Mouse (Mus musculus): ENCODE data around the gene Iqsec1. TPM values are rescaled to one million over a fixed set of nuclear protein-coding genes. Genes with fewer than 3 reads are reported as not detected.
"Not testable (repeated sequence)": the region's sequence is repeated elsewhere in the genome, so short reads cannot be mapped to it uniquely, and the experiment has no call there.

Gene Iqsec1
- polyA plus RNA-seq, 1 experiment from 2014 or later: 2.6 TPM

- ATAC-seq (ENCODE audit: low read depth) (peak; percentile 63), DNase-seq (no peak)
- Histone ChIP-seq H3K4me2 (no peak overlapping the region), H3K27ac (no peak overlapping the region; the same call in none of the 2 replicates), H3K36me3 (peaks cover 48% of the 10 kb centered on the region), H3K9ac (no peak overlapping the region), H3K4me1 (replicated peaks) (peaks cover 32% of the 10 kb centered on the region), H3K9me3 (replicated peaks) (no peaks in the 10 kb centered on the region), H3K27me3 (no peaks in the 10 kb centered on the region), H3K4me3 (replicated peaks) (no peak overlapping the region)
- 85% methylated on average over 3 of the region's 3 CpGs for WGBS (ENCODE audit: insufficient replicate concordance)
Observed at GRCm38 (mm10) chr6:90683831-90684532, 304.5 kb downstream of the Iqsec1 start.

- Histone ChIP-seq H3K9ac (no peak overlapping the region), H3K27ac (no peak overlapping the region)
- 71% methylated on average over 12 of the region's 12 CpGs for WGBS (ENCODE audit: insufficient replicate concordance)
Observed at GRCm38 (mm10) chr6:90680401-90680800, 308.1 kb downstream of the Iqsec1 start.

DNA sequence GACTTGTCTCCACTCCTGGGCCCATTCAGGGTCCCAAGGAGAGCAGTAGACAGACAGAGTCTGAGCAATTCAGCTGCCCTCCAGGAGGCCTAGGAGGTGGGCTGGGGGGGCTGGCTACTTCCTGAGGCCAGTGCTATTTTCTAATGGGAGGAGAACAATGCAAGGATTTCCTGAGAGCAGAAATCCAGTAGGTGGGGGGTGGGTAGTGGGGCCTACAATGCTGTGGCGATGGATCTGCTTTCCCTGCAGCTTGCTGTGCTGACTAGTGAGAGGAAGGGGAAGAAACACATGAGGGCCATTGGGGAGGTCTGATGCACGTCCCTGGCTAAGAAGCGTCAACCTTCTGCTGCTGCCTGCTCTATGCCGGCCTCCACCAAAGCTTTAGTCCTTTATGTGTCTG lies 309.7 kb downstream of the Iqsec1 start:
- ATAC-seq (ENCODE audit: low read depth): no peak
- peaks cover 71% of the 10 kb centered on the region for H3K36me3 ChIP-seq
- 73% methylated on average over 4 of the region's 4 CpGs for WGBS (ENCODE audit: insufficient replicate concordance)
- DNase-seq: no peak
- H3K4me2 ChIP-seq: no peak overlapping the region
- no peaks in the 10 kb centered on the region for H3K9me3 ChIP-seq (replicated peaks)
- no peaks in the 10 kb centered on the region for H3K27me3 ChIP-seq
- peaks cover 17% of the 10 kb centered on the region for H3K4me1 ChIP-seq (replicated peaks)
- H3K4me3 ChIP-seq (replicated peaks): no peak overlapping the region
- H3K9ac ChIP-seq: no peak overlapping the region
- H3K27ac ChIP-seq: no peak overlapping the region

More at GRCm38 (mm10) chr6:90680401-90680800, 308.1 kb downstream of the Iqsec1 start:
- no peaks in the 10 kb centered on the region for H3K27me3 ChIP-seq
- H3K4me3 ChIP-seq (replicated peaks): no peak overlapping the region
- H3K9me3 ChIP-seq (replicated peaks): no peaks in the 10 kb centered on the region
- DNase-seq (no peak), ATAC-seq (ENCODE audit: low read depth) (no peak)
- H3K4me1 ChIP-seq (replicated peaks): peaks cover 25% of the 10 kb centered on the region
- H3K4me2 ChIP-seq: no peak overlapping the region
- peaks cover 58% of the 10 kb centered on the region for H3K36me3 ChIP-seq

DNA sequence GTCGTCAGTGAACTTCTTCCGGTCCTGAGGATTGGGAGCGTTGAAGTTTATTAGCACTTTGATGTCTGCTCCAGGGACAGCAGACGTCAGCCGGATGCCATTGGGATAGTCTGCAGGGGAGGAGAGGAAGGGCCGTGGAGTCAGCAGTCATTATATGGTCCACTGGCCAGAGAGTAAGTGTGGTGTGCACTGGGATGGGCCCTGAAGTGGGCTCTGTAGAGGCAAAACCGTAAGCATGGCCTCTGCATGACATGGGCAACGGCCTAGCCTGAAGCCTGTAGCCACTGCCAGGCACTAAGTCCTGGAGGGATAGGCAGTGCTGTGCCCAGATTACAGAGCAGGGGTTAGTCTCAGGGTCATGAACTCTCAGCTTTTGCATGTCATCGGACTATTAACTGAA lies 319.8 kb downstream of the Iqsec1 start:
- Histone ChIP-seq H3K4me1 (replicated peaks) (no peaks in the 10 kb centered on the region), H3K27ac (no peak overlapping the region), H3K9me3 (replicated peaks) (no peaks in the 10 kb centered on the region), H3K4me3 (replicated peaks) (no peak overlapping the region), H3K9ac (no peak overlapping the region), H3K4me2 (no peak overlapping the region), H3K27me3 (no peaks in the 10 kb centered on the region), H3K36me3 (peaks cover 98% of the 10 kb centered on the region)
- DNase-seq: no peak
- whole genome bisulfite sequencing (ENCODE audit: insufficient replicate concordance): 90% methylated on average over 9 of the region's 9 CpGs
- no peak for ATAC-seq (ENCODE audit: low read depth)

- no peak for ATAC-seq (ENCODE audit: low read depth)
- H3K4me1 ChIP-seq (replicated peaks): peaks cover 34% of the 10 kb centered on the region
- 73% methylated on average over 11 of the region's 11 CpGs for WGBS (ENCODE audit: insufficient replicate concordance)
- no peak overlapping the region for H3K4me3 ChIP-seq (replicated peaks)
- H3K27ac ChIP-seq: no peak overlapping the region
- no peak overlapping the region for H3K4me2 ChIP-seq
- no peak for DNase-seq
- H3K9me3 ChIP-seq (replicated peaks): no peaks in the 10 kb centered on the region
- H3K27me3 ChIP-seq: no peaks in the 10 kb centered on the region
- no peak overlapping the region for H3K9ac ChIP-seq
- H3K36me3 ChIP-seq: peaks cover 70% of the 10 kb centered on the region
Observed at GRCm38 (mm10) chr6:90663736-90664135, 324.7 kb downstream of the Iqsec1 start.

GRCm38 (mm10) chr6:90662148-90662547 lies 326.3 kb downstream of the Iqsec1 start:
- H3K27me3 ChIP-seq: no peaks in the 10 kb centered on the region
- no peak overlapping the region for H3K4me3 ChIP-seq (replicated peaks)
- no peak overlapping the region for H3K9ac ChIP-seq
- H3K4me2 ChIP-seq: no peak overlapping the region
- H3K4me1 ChIP-seq (replicated peaks): peaks cover 40% of the 10 kb centered on the region
- peaks cover 54% of the 10 kb centered on the region for H3K36me3 ChIP-seq
- 93% methylated on average over 5 of the region's 5 CpGs for WGBS (ENCODE audit: insufficient replicate concordance)
- DNase-seq (no peak), ATAC-seq (ENCODE audit: low read depth) (no peak)
- H3K27ac ChIP-seq: no peak overlapping the region; the same call in 1 of the 2 replicates
- no peaks in the 10 kb centered on the region for H3K9me3 ChIP-seq (replicated peaks)

- H3K36me3 ChIP-seq: peaks cover 43% of the 10 kb centered on the region
- H3K9me3 ChIP-seq (replicated peaks): no peaks in the 10 kb centered on the region
- no peaks in the 10 kb centered on the region for H3K27me3 ChIP-seq
- no peak for ATAC-seq (ENCODE audit: low read depth)
- 82% methylated on average over 11 of the region's 11 CpGs for WGBS (ENCODE audit: insufficient replicate concordance)
- no peak overlapping the region for H3K4me2 ChIP-seq
- no peak overlapping the region for H3K4me3 ChIP-seq (replicated peaks)
- H3K9ac ChIP-seq: peak overlapping the region; percentile 45; the same call in 1 of the 2 replicates
- H3K27ac ChIP-seq: peak overlapping the region; percentile 78
- no peak for DNase-seq
- peaks cover 40% of the 10 kb centered on the region for H3K4me1 ChIP-seq (replicated peaks)
Observed at GRCm38 (mm10) chr6:90661029-90661399, 327.5 kb downstream of the Iqsec1 start.

GRCm38 (mm10) chr6:90660398-90661028 lies 328.0 kb downstream of the Iqsec1 start:
- WGBS (ENCODE audit: insufficient replicate concordance): 77% methylated on average over 20 of the region's 20 CpGs
- no peak for DNase-seq
- Histone ChIP-seq H3K36me3 (peaks cover 38% of the 10 kb centered on the region), H3K27ac (peak overlapping the region; percentile 78), H3K4me1 (replicated peaks) (peaks cover 40% of the 10 kb centered on the region), H3K4me3 (replicated peaks) (no peak overlapping the region), H3K9ac (peak overlapping the region; percentile 45; the same call in 1 of the 2 replicates), H3K27me3 (no peaks in the 10 kb centered on the region), H3K9me3 (replicated peaks) (no peaks in the 10 kb centered on the region), H3K4me2 (peak overlapping the region; percentile 42)
- no peak; the same call in 1 of the 2 replicates for ATAC-seq (ENCODE audit: low read depth)

- H3K9me3 ChIP-seq (replicated peaks): no peaks in the 10 kb centered on the region
- DNase-seq: peak; percentile 53
- ATAC-seq (ENCODE audit: low read depth): peak; percentile 94
Observed at GRCm38 (mm10) chr6:90659913-90660312, 328.6 kb downstream of the Iqsec1 start.

DNA sequence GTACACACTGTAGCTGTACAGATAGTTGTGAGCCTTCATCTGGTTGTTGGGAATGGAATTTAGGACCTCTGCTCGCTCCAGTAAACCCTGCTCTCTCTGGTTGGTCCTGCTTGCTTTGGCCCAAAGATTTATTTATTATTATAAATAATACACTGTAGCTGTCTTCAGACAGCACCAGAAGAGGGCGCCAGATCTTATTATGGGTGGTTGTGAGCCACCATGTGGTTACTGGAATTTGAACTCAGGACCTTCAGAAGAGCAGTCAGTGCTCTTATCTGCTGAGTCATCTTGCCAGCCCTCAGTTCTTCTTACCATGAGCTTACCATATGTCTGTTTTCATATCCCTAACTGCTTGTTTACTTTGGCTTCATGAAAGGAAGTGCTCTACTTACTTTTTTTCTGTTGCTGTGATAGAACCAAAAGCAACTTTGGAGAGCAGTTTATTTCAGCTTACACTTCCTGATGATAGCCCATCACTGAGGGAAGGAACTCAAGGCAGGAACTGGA lies 332.1 kb downstream of the Iqsec1 start:
- not testable (repeated sequence) for H3K27me3 ChIP-seq; ATAC-seq (ENCODE audit: low read depth); DNase-seq; H3K9ac ChIP-seq; H3K9me3 ChIP-seq (replicated peaks); H3K27ac ChIP-seq; H3K4me3 ChIP-seq (replicated peaks); H3K36me3 ChIP-seq; H3K4me2 ChIP-seq
- 40% methylated on average over 2 of the region's 2 CpGs for WGBS (ENCODE audit: insufficient replicate concordance)
- H3K4me1 ChIP-seq (replicated peaks): peaks cover 32% of the 10 kb centered on the region

More at GRCm38 (mm10) chr6:90659913-90660312, 328.6 kb downstream of the Iqsec1 start:
- Histone ChIP-seq H3K27me3 (no peaks in the 10 kb centered on the region), H3K4me2 (peak overlapping the region; percentile 42), H3K4me3 (replicated peaks) (no peak overlapping the region), H3K9ac (0 out of 2 replicates have a peak overlapping the region, but pooled peaks have one; percentile 45), H3K27ac (peak overlapping the region; percentile 78), H3K4me1 (replicated peaks) (peaks cover 40% of the 10 kb centered on the region), H3K36me3 (peaks cover 32% of the 10 kb centered on the region)
- WGBS (ENCODE audit: insufficient replicate concordance): 35% methylated on average over 2 of the region's 2 CpGs

GRCm38 (mm10) chr6:90653736-90654135 lies 334.7 kb downstream of the Iqsec1 start:
- ATAC-seq (ENCODE audit: low read depth): 0 out of 2 replicates have a peak, but pooled peaks have one; percentile 56
- Histone ChIP-seq H3K4me1 (replicated peaks) (peaks cover 14% of the 10 kb centered on the region), H3K4me3 (replicated peaks) (no peak overlapping the region), H3K9me3 (replicated peaks) (no peaks in the 10 kb centered on the region), H3K4me2 (no peak overlapping the region), H3K27ac (no peak overlapping the region), H3K27me3 (no peaks in the 10 kb centered on the region), H3K36me3 (no peaks in the 10 kb centered on the region), H3K9ac (no peak overlapping the region)
- 35% methylated on average over 2 of the region's 2 CpGs for WGBS (ENCODE audit: insufficient replicate concordance)
- no peak for DNase-seq

All from liver, embryonic 13.5 days (tissue).